Mouse (Mus musculus) MEL (cell line): ENCODE data around the gene Ralgds. TPM values are rescaled to one million over a fixed set of nuclear protein-coding genes. Genes with fewer than 3 reads are reported as not detected.

Experiments
- DNase-seq: peaks from one replicate; pipeline ENCODE4 v3.0.0; 2011; ENCODE audit warnings: low read depth, low spot score
- H3K27ac ChIP-seq: 2 replicates; pipeline ENCODE4 v1.5.1; 2012; ENCODE audit warnings: low read depth, mild to moderate bottlenecking, control low read depth, low read length, moderate library complexity; ENCODE audit not compliant: control insufficient read depth
- H3K27me3 ChIP-seq, 2 experiments: fragments of 150-350 bp in 1 of 2; sonication (generic) in 1 of 2; 2 replicates each; pipeline ENCODE4 v1.6.1; 2012; ENCODE audit warnings: low read length in 2 of 2, mild to moderate bottlenecking in 2 of 2, improper control_type of control experiment in 1 of 2, moderate library complexity in 1 of 2; ENCODE audit not compliant: insufficient read depth in 2 of 2, control insufficient read depth in 1 of 2
- H3K36me3 ChIP-seq, 2 experiments: 2 replicates each; pipeline ENCODE4 v1.6.1; 2012 to 2014; ENCODE audit warnings: low read length in 2 of 2, improper control_type of control experiment in 1 of 2, inconsistent platforms in 1 of 2, mild to moderate bottlenecking in 1 of 2; ENCODE audit not compliant: insufficient read depth in 2 of 2, control insufficient read depth in 1 of 2
- H3K4me1 ChIP-seq, 2 experiments: fragments of 150-350 bp in 1 of 2; sonication (generic) in 1 of 2; 2 replicates each; pipeline ENCODE4 v1.6.1; 2012; ENCODE audit warnings: low read length in 2 of 2, improper control_type of control experiment in 1 of 2, mild to moderate bottlenecking in 1 of 2; ENCODE audit not compliant: insufficient read depth in 2 of 2, control insufficient read depth in 1 of 2
- H3K4me3 ChIP-seq, 2 experiments: fragments of 150-350 bp in 1 of 2; sonication (generic) in 1 of 2; 2 replicates each; pipeline ENCODE4 v1.5.1; 2012; ENCODE audit warnings: low read depth in 2 of 2, low read length in 2 of 2, mild to moderate bottlenecking in 2 of 2, moderate library complexity in 2 of 2, control low read depth in 1 of 2, improper control_type of control experiment in 1 of 2; ENCODE audit not compliant: control insufficient read depth in 1 of 2, insufficient read depth in 1 of 2
- H3K79me2 ChIP-seq: 2 replicates; pipeline ENCODE4 v1.6.1; 2012; ENCODE audit warnings: mild to moderate bottlenecking, low read length, moderate library complexity; ENCODE audit not compliant: control insufficient read depth, poor library complexity, insufficient read depth
- H3K9ac ChIP-seq: 2 replicates; pipeline ENCODE4 v1.6.1; 2012; ENCODE audit warnings: low read depth, mild to moderate bottlenecking, control low read depth, low read length, moderate library complexity; ENCODE audit not compliant: control insufficient read depth, poor library complexity, severe bottlenecking
- H3K9me3 ChIP-seq: fragments of 150-350 bp; sonication (generic); replicated peaks from 2 replicates; pipeline ENCODE4 v1.6.1; 2012; ENCODE audit warnings: mild to moderate bottlenecking, low read length, improper control_type of control experiment, moderate library complexity; ENCODE audit not compliant: insufficient read depth
- BHLHE40 ChIP-seq: IDR thresholded peaks from 2 replicates; pipeline ENCODE4 v1.6.1; 2012; ENCODE audit warnings: low read depth, mild to moderate bottlenecking, inconsistent platforms, low read length, improper control_type of control experiment, borderline replicate concordance
- ELF1 ChIP-seq: IDR thresholded peaks from 2 replicates; pipeline ENCODE4 v1.6.1; 2014; ENCODE audit warnings: low read depth, mild to moderate bottlenecking, inconsistent platforms, low read length, improper control_type of control experiment, moderate library complexity
- EP300 ChIP-seq, 2 experiments: IDR thresholded peaks; 2 replicates each; pipeline ENCODE4 v1.6.1; 2011; ENCODE audit warnings: improper control_type of control experiment in 2 of 2, low read length in 2 of 2, low read depth in 1 of 2, mild to moderate bottlenecking in 1 of 2
- GABPA ChIP-seq: IDR thresholded peaks from 2 replicates; pipeline ENCODE4 v1.6.1; 2012; ENCODE audit warnings: low read depth, mild to moderate bottlenecking, inconsistent platforms, low read length, improper control_type of control experiment, moderate library complexity
- GATA1 ChIP-seq: IDR thresholded peaks from 2 replicates; pipeline ENCODE4 v1.6.1; 2011; ENCODE audit warnings: low read depth, low read length, improper control_type of control experiment
- HCFC1 ChIP-seq: IDR thresholded peaks from 2 replicates; pipeline ENCODE4 v1.6.1; 2012; ENCODE audit warnings: low read depth, mild to moderate bottlenecking, inconsistent platforms, low read length, improper control_type of control experiment, moderate library complexity
- KAT2A ChIP-seq: conservative IDR thresholded peaks from 2 replicates; pipeline ENCODE4 v1.6.1; 2012; ENCODE audit warnings: low read depth, low read length, improper control_type of control experiment, inconsistent platforms
- MAX ChIP-seq: IDR thresholded peaks from 2 replicates; pipeline ENCODE4 v1.6.1; 2011; ENCODE audit warnings: low read length, improper control_type of control experiment
- MXI1 ChIP-seq: IDR thresholded peaks from 2 replicates; pipeline ENCODE4 v1.6.1; 2011; ENCODE audit warnings: mild to moderate bottlenecking, low read depth, low read length, improper control_type of control experiment
- MYB ChIP-seq: IDR thresholded peaks from 2 replicates; pipeline ENCODE4 v1.6.1; 2011; ENCODE audit warnings: mild to moderate bottlenecking, low read depth, low read length, improper control_type of control experiment
- MYC ChIP-seq: IDR thresholded peaks from 2 replicates; pipeline ENCODE4 v1.6.1; 2011; ENCODE audit warnings: low read depth, mild to moderate bottlenecking, low read length, improper control_type of control experiment, moderate library complexity
- NELFE ChIP-seq: IDR thresholded peaks from 2 replicates; pipeline ENCODE4 v1.6.1; 2011; ENCODE audit warnings: low read depth, low read length, improper control_type of control experiment
- POLR2A ChIP-seq, 2 experiments: IDR thresholded peaks; 2 replicates each; pipeline ENCODE4 v1.6.1; 2011 to 2012; ENCODE audit warnings: low read length in 2 of 2, mild to moderate bottlenecking in 2 of 2, control low read depth in 1 of 2, improper control_type of control experiment in 1 of 2, low read depth in 1 of 2, moderate library complexity in 1 of 2; ENCODE audit not compliant: control insufficient read depth in 1 of 2, insufficient read depth in 1 of 2, poor library complexity in 1 of 2
- POLR2AphosphoS5 ChIP-seq: IDR thresholded peaks from 2 replicates; pipeline ENCODE4 v1.6.1; 2012; ENCODE audit warnings: low read depth, borderline replicate concordance, mild to moderate bottlenecking, inconsistent platforms, low read length, moderate library complexity, mixed read lengths
- RAD21 ChIP-seq: IDR thresholded peaks from 2 replicates; pipeline ENCODE4 v1.6.1; 2011; ENCODE audit warnings: mild to moderate bottlenecking, low read depth, low read length, improper control_type of control experiment
- RCOR1 ChIP-seq: IDR thresholded peaks from 2 replicates; pipeline ENCODE4 v1.6.1; 2012; ENCODE audit warnings: low read depth, mild to moderate bottlenecking, inconsistent platforms, low read length, improper control_type of control experiment
- SIN3A ChIP-seq: IDR thresholded peaks from 2 replicates; pipeline ENCODE4 v1.6.1; 2012; ENCODE audit warnings: low read length, improper control_type of control experiment, inconsistent platforms
- SMC3 ChIP-seq: IDR thresholded peaks from 2 replicates; pipeline ENCODE4 v1.6.1; 2011; ENCODE audit warnings: low read depth, low read length, improper control_type of control experiment
- TAL1 ChIP-seq: IDR thresholded peaks from 2 replicates; pipeline ENCODE4 v1.6.1; 2012; ENCODE audit warnings: mild to moderate bottlenecking, inconsistent platforms, low read length, moderate library complexity, mixed read lengths
- TCF12 ChIP-seq: IDR thresholded peaks from 2 replicates; pipeline ENCODE4 v1.6.1; 2014; ENCODE audit warnings: low read depth, mild to moderate bottlenecking, inconsistent platforms, low read length, improper control_type of control experiment, moderate library complexity
- UBTF ChIP-seq: IDR thresholded peaks from 2 replicates; pipeline ENCODE4 v1.6.1; 2012; ENCODE audit warnings: low read depth, mild to moderate bottlenecking, inconsistent platforms, low read length, improper control_type of control experiment, moderate library complexity, borderline replicate concordance; ENCODE audit not compliant: insufficient read depth
- ZKSCAN1 ChIP-seq: IDR thresholded peaks from 2 replicates; pipeline ENCODE4 v1.6.1; 2012; ENCODE audit warnings: low read depth, mild to moderate bottlenecking, inconsistent platforms, low read length, improper control_type of control experiment, moderate library complexity
- polyA plus RNA-seq, 2 experiments: library from polyadenylated mRNA; stranded (reverse) in 1 of 2; unstranded in 1 of 2; fragments of >175 nt in 1 of 2; fragments of >200 nt in 1 of 2; gene quantifications; 2 replicates each; pipeline versions ENCODE4 v1.2.1 to v1.2.4; 2012; ENCODE audit warnings: low replicate concordance in 2 of 2, low read depth in 1 of 2; ENCODE audit not compliant: insufficient read length in 2 of 2, insufficient read depth in 1 of 2, missing spikeins in 1 of 2
- total RNA-seq: library from RNA; depleted of rRNA; stranded (reverse); fragments of 300-350 nt; gene quantifications from 2 replicates; pipeline ENCODE4 v1.2.3, GENCODE M21; 2012

Gene Ralgds
- total and polyA plus RNA-seq, 3 experiments, result 4.7 to 11.0 TPM; not detected in 1

DNA sequence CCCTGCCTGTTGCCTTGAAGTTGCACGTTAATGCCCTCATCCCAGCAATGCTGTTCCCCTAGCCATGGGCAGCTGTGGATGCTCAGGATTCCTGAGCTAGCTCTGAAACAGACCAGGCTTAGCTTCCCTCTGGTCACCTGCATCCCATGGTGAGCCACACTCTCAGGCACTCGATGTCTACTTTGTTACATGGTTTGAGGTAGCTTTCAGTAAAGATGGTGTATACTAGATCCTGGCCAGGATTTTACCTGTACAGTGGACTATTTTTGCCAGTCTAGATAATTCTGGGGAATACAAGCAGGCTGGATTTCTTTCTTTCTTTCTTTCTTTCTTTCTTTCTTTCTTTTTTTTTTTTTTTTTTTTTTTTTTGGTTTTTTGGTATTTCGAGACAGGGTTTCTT lies 7.1 kb upstream of the Ralgds start, which contains the start of gene Gm10134:
Gm10134 (plus strand) TSS at position 301 of the 400 bp plus-strand sequence.
- Histone ChIP-seq H3K36me3 (no peaks in the 10 kb centered on the region), H3K27me3 (peaks cover 10 to 32% of the 10 kb centered on the region in 2 experiments), H3K79me2 (no peaks in the 10 kb centered on the region)
- DNase-seq, result no peak
- TF ChIP-seq ELF1 (no peak), POLR2AphosphoS5 (no peak), NELFE (no peak), RAD21 (no peak), BHLHE40 (no peak), TAL1 (no peak), MAX (no peak), MXI1 (no peak), SIN3A (no peak), EP300 (IDR thresholded peaks at IDR 0.05; ENCODE audit: low read depth in 1 of 2, low read length in 2 of 2) (no peak), GATA1 (no peak)
- TF ChIP-seq, all 39 proteins: peak for 0
- no peaks in the 10 kb centered on the region for H3K4me1 ChIP-seq
- H3K27ac ChIP-seq, result no peak within 1 kb of the TSS
- H3K9me3 ChIP-seq, result no peaks in the 10 kb centered on the region
- H3K9ac ChIP-seq, result no peak within 1 kb of the TSS
- H3K4me3 ChIP-seq, result no peak within 1 kb of the TSS

DNA sequence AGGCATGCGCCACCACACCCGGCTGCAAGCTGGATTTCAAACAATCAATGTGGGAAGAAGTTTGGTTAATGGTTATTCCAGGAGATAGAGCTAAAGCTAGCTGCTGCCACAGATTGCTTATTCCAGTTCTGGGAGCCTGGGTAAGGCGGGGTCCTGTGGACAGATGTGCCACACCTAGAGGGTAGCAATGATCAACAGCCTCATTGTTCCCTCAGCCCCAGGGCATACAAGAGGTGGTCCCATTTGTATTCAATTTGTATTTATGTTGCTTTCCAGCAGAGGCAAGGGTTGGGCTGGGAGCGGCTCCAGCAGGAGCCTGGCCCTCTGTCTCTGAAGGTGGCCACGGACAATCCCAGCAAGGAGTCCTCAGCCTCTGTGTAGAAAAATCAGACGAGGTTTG lies 6.6 kb upstream of the Ralgds start:
- TF ChIP-seq MYB (no peak), MXI1 (no peak), POLR2A (IDR thresholded peaks at IDR 0.05; ENCODE audit: control insufficient read depth in 1 of 2, insufficient read depth in 1 of 2, low read depth in 1 of 2, low read length in 2 of 2, poor library complexity in 1 of 2) (no peak), ZKSCAN1 (no peak), TCF12 (no peak), SMC3 (no peak), GABPA (no peak), MYC (no peak), RCOR1 (no peak), HCFC1 (no peak), KAT2A (no peak), UBTF (no peak)
- TF ChIP-seq, all 39 proteins: peak for 0
- Histone ChIP-seq H3K79me2 (no peaks in the 10 kb centered on the region), H3K36me3 (no peaks in the 10 kb centered on the region), H3K4me3 (no peak overlapping the region), H3K9ac (no peak overlapping the region), H3K27me3 (peaks cover 10 to 32% of the 10 kb centered on the region in 2 experiments), H3K4me1 (no peaks in the 10 kb centered on the region), H3K9me3 (no peaks in the 10 kb centered on the region), H3K27ac (no peak overlapping the region)
- no peak for DNase-seq
